Mouse (Mus musculus) lung, embryonic 15.5 days (tissue): ENCODE data around the gene Zdhhc7. TPM values are rescaled to one million over a fixed set of nuclear protein-coding genes. Genes with fewer than 3 reads are reported as not detected.
A peak's percentile ranks its signal among the peaks of the same experiment; 100 is the strongest.

Source experiments
- ATAC-seq: fragments of 200-750 bp; cut with Nextera tagmentation; 2 replicates; pipeline ENCODE4 v1.8.0; 2017; ENCODE audit warnings: moderate number of reproducible peaks, borderline replicate concordance; ENCODE audit not compliant: low FRiP score, low TSS enrichment; ENCODE audit errors: extremely low read depth
- H3K27ac ChIP-seq: fragments of 300-500 bp; sonication (generic); 2 replicates; pipeline ENCODE4 v1.5.1; 2015; ENCODE audit warnings: moderate library complexity, mild to moderate bottlenecking, inconsistent platforms
- H3K27me3 ChIP-seq: fragments of 300-500 bp; sonication (generic); 2 replicates; pipeline ENCODE4 v1.6.1; 2015; ENCODE audit warnings: inconsistent platforms
- H3K36me3 ChIP-seq: fragments of 300-500 bp; sonication (generic); 2 replicates; pipeline ENCODE4 v1.6.1; 2015; ENCODE audit warnings: inconsistent platforms
- H3K4me1 ChIP-seq: fragments of 300-500 bp; sonication (generic); 2 replicates; pipeline ENCODE4 v1.6.1; 2015; ENCODE audit warnings: inconsistent platforms
- H3K4me2 ChIP-seq: fragments of 300-500 bp; sonication (generic); 2 replicates; pipeline ENCODE4 v1.6.1; 2015; ENCODE audit warnings: inconsistent platforms, mild to moderate bottlenecking, moderate library complexity
- H3K4me3 ChIP-seq: fragments of 300-500 bp; sonication (generic); 2 replicates; pipeline ENCODE4 v1.5.1; 2015; ENCODE audit warnings: mild to moderate bottlenecking, inconsistent platforms
- H3K9ac ChIP-seq: fragments of 300-500 bp; sonication (generic); 2 replicates; pipeline ENCODE4 v1.6.1; 2015; ENCODE audit warnings: inconsistent platforms
- H3K9me3 ChIP-seq: fragments of 300-500 bp; sonication (generic); 2 replicates; pipeline ENCODE4 v1.6.1; 2016; ENCODE audit warnings: inconsistent platforms
- WGBS: fragments of 180-500 bp; shearing (Covaris S2); methylation state at CpG from one replicate; pipeline ENCODE4 v1.1.7; 2015; 5-methylcytosine and 5-hydroxymethylcytosine counted together
- polyA plus RNA-seq: library from polyadenylated mRNA; unstranded; fragments of >200 nt; fragmentation: Nextera tagmentation; extraction: Ambion mirVana; gene quantifications from 2 replicates; pipeline ENCODE4 v1.2.1, GENCODE M21; 2015

Zdhhc7 gene
- polyA plus RNA-seq, 1 experiment from 2014 or later = 40.0 TPM

DNA sequence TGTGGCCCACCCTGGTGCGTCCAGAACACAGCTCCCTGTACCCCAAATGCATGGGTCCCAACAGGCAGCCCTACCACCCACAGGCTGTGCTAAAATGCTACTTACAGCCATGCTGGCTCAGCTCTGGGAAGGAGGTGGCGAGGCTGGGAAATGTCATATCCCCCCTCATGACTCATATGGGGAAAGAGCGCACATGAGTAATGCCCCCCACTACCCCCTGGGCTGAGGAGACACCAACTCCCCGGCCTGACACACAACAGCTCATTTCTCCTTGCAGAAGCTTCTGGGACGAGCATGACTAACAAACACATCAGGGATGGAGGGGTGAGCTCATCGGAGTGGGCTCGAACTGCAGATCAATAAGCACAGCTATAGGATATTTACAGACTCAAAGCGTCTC is 35.7 kb downstream of the Zdhhc7 start:
- Histone ChIP-seq H3K9me3 (no peaks in the 10 kb centered on the region), H3K27ac (no peak overlapping the region), H3K4me3 (no peak overlapping the region), H3K4me2 (no peak overlapping the region), H3K27me3 (no peaks in the 10 kb centered on the region), H3K4me1 (peaks cover 4% of the 10 kb centered on the region), H3K9ac (no peak overlapping the region), H3K36me3 (no peaks in the 10 kb centered on the region)
- no peak for ATAC-seq
- WGBS = 90% methylated on average over 8 of the region's 8 CpGs

GRCm38 (mm10) chr8:120063326-120063725 is 38.0 kb downstream of the Zdhhc7 start:
- Histone ChIP-seq H3K4me3 (no peak overlapping the region), H3K4me2 (no peak overlapping the region), H3K4me1 (peaks cover 4% of the 10 kb centered on the region), H3K27me3 (no peaks in the 10 kb centered on the region), H3K36me3 (no peaks in the 10 kb centered on the region), H3K9ac (no peak overlapping the region), H3K9me3 (no peaks in the 10 kb centered on the region), H3K27ac (no peak overlapping the region)
- no peak for ATAC-seq
- WGBS = 73% methylated on average over 3 of the region's 3 CpGs

GRCm38 (mm10) chr8:120062742-120063141 is 38.5 kb downstream of the Zdhhc7 start:
- H3K9ac ChIP-seq = no peak overlapping the region
- no peak overlapping the region for H3K4me3 ChIP-seq
- H3K4me1 ChIP-seq = no peaks in the 10 kb centered on the region
- no peak overlapping the region for H3K27ac ChIP-seq
- H3K9me3 ChIP-seq = no peaks in the 10 kb centered on the region
- no peaks in the 10 kb centered on the region for H3K27me3 ChIP-seq
- no peak for ATAC-seq
- WGBS = 87% methylated on average over 14 of the region's 14 CpGs
- H3K4me2 ChIP-seq = no peak overlapping the region
- H3K36me3 ChIP-seq = no peaks in the 10 kb centered on the region

DNA sequence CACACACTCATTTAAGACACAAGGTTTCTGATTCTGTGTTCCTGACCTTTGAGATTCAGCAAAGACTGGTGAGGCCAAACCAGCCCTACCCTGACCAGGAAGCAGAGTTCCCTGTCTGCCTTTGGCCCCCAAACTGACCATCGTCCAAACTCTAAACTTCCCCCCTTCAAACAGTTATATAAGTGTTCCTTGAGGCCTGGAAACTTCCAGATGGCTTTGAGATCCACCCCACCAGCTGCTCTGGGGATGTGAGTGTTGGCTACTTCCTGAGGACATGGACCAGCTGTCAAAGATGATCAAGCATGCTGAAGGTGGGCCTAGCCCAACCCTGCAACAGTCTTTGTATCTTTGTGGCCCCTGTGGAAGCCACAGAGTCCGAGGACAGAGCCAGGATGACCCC is 44.2 kb downstream of the Zdhhc7 start:
- H3K4me3 ChIP-seq = no peak overlapping the region
- H3K4me2 ChIP-seq = no peak overlapping the region
- H3K9me3 ChIP-seq = no peaks in the 10 kb centered on the region
- H3K36me3 ChIP-seq = no peaks in the 10 kb centered on the region
- H3K27me3 ChIP-seq = no peaks in the 10 kb centered on the region
- no peak for ATAC-seq
- no peaks in the 10 kb centered on the region for H3K4me1 ChIP-seq
- H3K9ac ChIP-seq = no peak overlapping the region
- WGBS = 68% methylated on average over 2 of the region's 2 CpGs
- H3K27ac ChIP-seq = no peak overlapping the region

DNA sequence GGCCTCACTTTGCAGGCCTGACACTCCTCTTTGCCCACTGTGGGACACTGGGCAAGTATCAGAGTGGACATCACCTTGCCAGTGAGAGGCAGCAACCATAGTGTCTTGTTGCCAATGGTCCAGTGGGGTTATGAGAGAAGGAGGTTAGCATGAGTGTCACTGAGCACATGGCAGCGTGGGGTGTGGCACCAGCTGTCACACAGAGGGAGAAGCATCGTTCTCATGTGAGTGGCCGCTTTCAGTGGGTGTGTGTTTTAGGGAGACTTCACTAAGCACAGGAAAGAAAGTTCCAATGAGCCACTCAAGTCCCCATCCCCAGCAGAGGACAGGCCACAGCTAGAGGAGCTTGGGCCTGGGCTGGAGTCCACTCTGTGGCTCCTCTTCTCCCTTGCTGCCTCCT is 46.4 kb downstream of the Zdhhc7 start:
- H3K4me3 ChIP-seq = no peak overlapping the region
- no peaks in the 10 kb centered on the region for H3K27me3 ChIP-seq
- no peak overlapping the region for H3K27ac ChIP-seq
- no peak overlapping the region for H3K4me2 ChIP-seq
- WGBS = 90% methylated on average over 3 of the region's 3 CpGs
- no peak for ATAC-seq
- H3K9me3 ChIP-seq = no peaks in the 10 kb centered on the region
- H3K36me3 ChIP-seq = no peaks in the 10 kb centered on the region
- no peak overlapping the region for H3K9ac ChIP-seq
- H3K4me1 ChIP-seq = 0 out of 2 replicates have a peak, but pooled peaks cover 5% of the 10 kb centered on the region

GRCm38 (mm10) chr8:120052318-120052717 is 49.0 kb downstream of the Zdhhc7 start:
- 0 out of 2 replicates have a peak, but pooled peaks cover 5% of the 10 kb centered on the region for H3K4me1 ChIP-seq
- H3K9me3 ChIP-seq = no peaks in the 10 kb centered on the region
- H3K27ac ChIP-seq = no peak overlapping the region
- no peaks in the 10 kb centered on the region for H3K36me3 ChIP-seq
- H3K4me2 ChIP-seq = no peak overlapping the region
- no peak overlapping the region for H3K4me3 ChIP-seq
- no peak overlapping the region for H3K9ac ChIP-seq
- ATAC-seq = no peak
- H3K27me3 ChIP-seq = no peaks in the 10 kb centered on the region
- WGBS = 51% methylated on average over 8 of the region's 8 CpGs

- no peak overlapping the region for H3K4me3 ChIP-seq
- H3K36me3 ChIP-seq = no peaks in the 10 kb centered on the region
- 57% methylated on average over 4 of the region's 4 CpGs for WGBS
- no peak overlapping the region for H3K4me2 ChIP-seq
- no peak overlapping the region for H3K9ac ChIP-seq
- no peaks in the 10 kb centered on the region for H3K9me3 ChIP-seq
- 0 out of 2 replicates have a peak, but pooled peaks cover 7% of the 10 kb centered on the region for H3K4me1 ChIP-seq
- H3K27ac ChIP-seq = no peak overlapping the region
- no peaks in the 10 kb centered on the region for H3K27me3 ChIP-seq
- ATAC-seq = no peak
These were observed 49.4 kb downstream of the Zdhhc7 start for GRCm38 (mm10) chr8:120051908-120052307.

DNA sequence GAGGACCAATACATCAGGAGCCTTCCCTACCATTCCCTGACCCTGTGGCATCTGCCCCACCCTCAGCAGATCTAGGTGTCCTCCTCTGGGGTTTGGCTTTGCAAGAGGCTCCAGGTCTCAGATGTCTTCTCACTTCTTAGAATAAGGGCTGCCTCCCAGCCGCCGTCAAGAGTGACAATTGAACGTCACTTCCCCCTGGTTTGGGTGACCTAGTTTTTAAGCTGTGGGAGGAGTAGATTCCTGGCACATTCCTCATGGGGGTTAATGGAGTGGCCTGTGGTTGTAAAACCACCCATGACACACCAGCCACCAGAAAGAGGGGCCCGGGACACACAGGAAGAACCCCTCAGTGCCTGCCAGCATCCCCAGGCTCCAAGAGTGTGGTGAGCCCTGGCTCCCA is 50.3 kb downstream of the Zdhhc7 start:
- no peaks in the 10 kb centered on the region for H3K36me3 ChIP-seq
- no peaks in the 10 kb centered on the region for H3K9me3 ChIP-seq
- H3K4me1 ChIP-seq = peaks cover 16% of the 10 kb centered on the region
- 45% methylated on average over 4 of the region's 4 CpGs for WGBS
- no peaks in the 10 kb centered on the region for H3K27me3 ChIP-seq
- no peak; the same call in 1 of the 2 replicates for ATAC-seq
- H3K4me3 ChIP-seq = no peak overlapping the region
- H3K4me2 ChIP-seq = no peak overlapping the region
- no peak overlapping the region for H3K27ac ChIP-seq
- no peak overlapping the region for H3K9ac ChIP-seq

DNA sequence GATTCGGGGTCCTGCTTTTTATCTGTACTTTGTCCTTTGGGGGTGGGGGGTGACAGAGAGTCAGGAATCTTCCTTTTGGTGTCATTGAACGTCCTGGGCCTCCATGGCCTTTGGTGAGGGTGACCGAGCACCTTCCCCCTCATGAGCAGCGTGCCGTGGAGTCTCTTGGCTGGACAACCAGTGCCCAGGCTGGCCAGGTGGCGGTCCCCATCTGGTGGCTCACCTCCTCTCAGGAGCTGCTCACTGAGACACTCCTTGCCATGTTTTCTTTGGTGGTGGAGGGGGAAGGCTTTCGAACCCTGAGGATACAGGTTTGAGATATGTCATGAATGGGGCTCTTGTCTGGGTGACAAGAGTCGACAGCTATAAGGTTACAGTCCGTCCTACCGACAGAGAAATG is 50.9 kb downstream of the Zdhhc7 start:
- Histone ChIP-seq H3K27ac (no peak overlapping the region), H3K4me1 (peaks cover 19% of the 10 kb centered on the region), H3K4me3 (no peak overlapping the region), H3K9ac (no peak overlapping the region), H3K9me3 (no peaks in the 10 kb centered on the region), H3K4me2 (no peak overlapping the region), H3K27me3 (no peaks in the 10 kb centered on the region), H3K36me3 (no peaks in the 10 kb centered on the region)
- WGBS = 76% methylated on average over 10 of the region's 10 CpGs
- ATAC-seq = no peak

DNA sequence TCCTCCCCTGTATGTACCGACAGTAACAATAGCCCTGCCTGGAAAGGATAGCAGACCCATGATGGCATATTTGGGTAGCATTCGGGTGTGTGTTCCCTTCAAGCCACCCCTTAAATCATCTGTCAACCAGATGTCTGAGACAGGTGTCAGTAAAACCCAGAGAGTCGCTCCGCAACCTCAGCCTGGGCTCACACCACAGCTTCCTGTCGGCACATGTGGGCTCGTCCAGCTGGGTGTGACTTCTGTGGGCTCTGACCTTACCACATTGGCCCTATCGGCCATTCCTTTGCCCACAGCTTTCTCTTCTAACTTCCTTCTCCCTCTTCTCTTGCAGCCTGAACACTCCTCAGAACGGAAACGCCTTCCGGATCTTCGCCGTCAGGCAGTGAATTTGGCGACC is 51.3 kb downstream of the Zdhhc7 start:
- WGBS = 84% methylated on average over 13 of the region's 13 CpGs
- H3K27me3 ChIP-seq = no peaks in the 10 kb centered on the region
- H3K4me3 ChIP-seq = no peak overlapping the region
- no peaks in the 10 kb centered on the region for H3K9me3 ChIP-seq
- no peak overlapping the region for H3K27ac ChIP-seq
- H3K4me1 ChIP-seq = peaks cover 19% of the 10 kb centered on the region
- no peaks in the 10 kb centered on the region for H3K36me3 ChIP-seq
- H3K9ac ChIP-seq = no peak overlapping the region
- no peak for ATAC-seq
- no peak overlapping the region for H3K4me2 ChIP-seq

DNA sequence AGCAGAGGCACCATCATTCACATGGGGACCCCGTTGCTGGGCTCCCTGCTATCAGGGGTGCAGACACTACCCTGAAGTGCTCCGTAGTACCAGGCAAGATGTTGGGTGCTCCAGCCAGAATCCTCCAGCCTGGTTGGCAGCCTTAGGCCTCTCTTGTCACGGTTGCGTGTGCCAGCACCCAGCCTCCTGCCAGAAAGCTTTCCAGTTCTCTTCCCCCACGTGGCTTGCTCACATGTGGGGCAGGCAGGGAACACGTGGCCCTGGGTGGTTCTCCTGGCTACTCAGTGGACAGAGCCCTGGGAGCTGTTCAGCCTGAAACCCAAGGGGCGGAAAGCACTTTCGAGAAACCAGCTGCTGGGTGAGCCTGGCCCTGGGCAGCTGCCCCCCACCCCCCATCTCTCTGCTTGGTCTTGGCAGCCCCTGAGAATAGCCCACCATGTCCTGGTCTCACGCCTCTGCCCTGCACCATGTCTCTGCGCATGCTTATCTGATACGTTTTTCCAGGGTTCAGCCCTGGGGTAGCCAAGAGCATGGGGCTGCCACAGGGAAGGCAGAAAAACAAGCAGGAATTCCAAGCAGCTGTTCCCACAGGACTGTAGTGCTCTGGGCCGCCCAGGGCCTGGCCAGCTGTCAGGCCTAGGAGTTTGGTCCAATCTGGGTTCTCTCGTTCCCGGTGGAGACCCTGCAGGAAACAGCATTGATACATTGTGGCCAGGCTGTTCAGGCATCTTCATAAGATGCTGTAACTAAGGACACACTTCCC is 54.8 kb downstream of the Zdhhc7 start:
- no peak overlapping the region for H3K4me3 ChIP-seq
- H3K27ac ChIP-seq = peak overlapping the region; percentile 27
- 45% methylated on average over 14 of the region's 14 CpGs for WGBS
- no peaks in the 10 kb centered on the region for H3K36me3 ChIP-seq
- ATAC-seq = peak; percentile 49; the same call in 1 of the 2 replicates
- H3K9ac ChIP-seq = no peak overlapping the region
- no peaks in the 10 kb centered on the region for H3K27me3 ChIP-seq
- peaks cover 19% of the 10 kb centered on the region for H3K4me1 ChIP-seq
- H3K4me2 ChIP-seq = no peak overlapping the region
- no peaks in the 10 kb centered on the region for H3K9me3 ChIP-seq

GRCm38 (mm10) chr8:120045471-120045870 is 55.8 kb downstream of the Zdhhc7 start:
- Histone ChIP-seq H3K9me3 (no peaks in the 10 kb centered on the region), H3K4me2 (no peak overlapping the region), H3K4me3 (no peak overlapping the region), H3K27ac (no peak overlapping the region), H3K4me1 (peaks cover 22% of the 10 kb centered on the region), H3K27me3 (no peaks in the 10 kb centered on the region), H3K9ac (no peak overlapping the region), H3K36me3 (no peaks in the 10 kb centered on the region)
- no peak for ATAC-seq
- WGBS = 37% methylated on average over 5 of the region's 5 CpGs
